Mouse (Mus musculus) myocyte (in vitro differentiated cells): ENCODE measurements around the gene Rapgef4.

Source experiments
- CEBPB ChIP-seq: IDR thresholded peaks from 2 replicates; pipeline ENCODE4 v1.6.1; 2011; ENCODE audit warnings: mild to moderate bottlenecking, moderate library complexity; ENCODE audit not compliant: poor library complexity, insufficient read depth, severe bottlenecking
- E2F4 ChIP-seq: IDR thresholded peaks from one replicate; pipeline ENCODE4 v1.6.1; 2011; ENCODE audit warnings: mild to moderate bottlenecking, control low read depth, moderate library complexity; ENCODE audit not compliant: insufficient read depth
- MAX ChIP-seq: IDR thresholded peaks from one replicate; pipeline ENCODE4 v1.6.1; 2011; ENCODE audit warnings: low read depth, mild to moderate bottlenecking, control low read depth
- MYOD1 ChIP-seq, 3 experiments: IDR thresholded peaks; one replicate each; pipeline ENCODE4 v1.6.1; 2011; ENCODE audit warnings: control low read depth in 2 of 3, low read depth in 2 of 3, mild to moderate bottlenecking in 2 of 3, moderate library complexity in 1 of 3; ENCODE audit not compliant: insufficient read length in 2 of 3, control insufficient read depth in 1 of 3
- MYOG ChIP-seq, 3 experiments: IDR thresholded peaks; one replicate each; pipeline ENCODE4 v1.6.1; 2011; ENCODE audit warnings: control low read depth in 2 of 3, low read depth in 2 of 3, mild to moderate bottlenecking in 2 of 3; ENCODE audit not compliant: insufficient read length in 2 of 3, control insufficient read depth in 1 of 3, insufficient read depth in 1 of 3
- POLR2A ChIP-seq: IDR thresholded peaks from one replicate; pipeline ENCODE4 v1.6.1; 2011; ENCODE audit warnings: low read depth, mild to moderate bottlenecking, control low read depth, moderate library complexity; ENCODE audit not compliant: insufficient read length
- POLR2AphosphoS2 ChIP-seq: IDR thresholded peaks from one replicate; pipeline ENCODE4 v1.6.1; 2011; ENCODE audit warnings: low read depth, control low read depth; ENCODE audit not compliant: insufficient read length
- REST ChIP-seq: IDR thresholded peaks from one replicate; pipeline ENCODE4 v1.6.1; 2011; ENCODE audit warnings: mild to moderate bottlenecking, control low read depth, moderate library complexity; ENCODE audit not compliant: insufficient read depth, insufficient read length
- SRF ChIP-seq: IDR thresholded peaks from one replicate; pipeline ENCODE4 v1.6.1; 2011; ENCODE audit warnings: low read depth; ENCODE audit not compliant: control insufficient read depth, insufficient read length
- TCF12 ChIP-seq: IDR thresholded peaks from one replicate; pipeline ENCODE4 v1.6.1; 2011; ENCODE audit warnings: mild to moderate bottlenecking, control low read depth; ENCODE audit not compliant: poor library complexity, insufficient read depth, severe bottlenecking
- TCF3 ChIP-seq: IDR thresholded peaks from one replicate; pipeline ENCODE4 v1.6.1; 2011; ENCODE audit warnings: low read depth, control low read depth; ENCODE audit not compliant: insufficient read length
- USF1 ChIP-seq: IDR thresholded peaks from one replicate; pipeline ENCODE4 v1.6.1; 2011; ENCODE audit warnings: low read depth, mild to moderate bottlenecking, control low read depth, moderate library complexity

- no peak for TF ChIP-seq CEBPB
- no peak for TF ChIP-seq E2F4
- no peak for TF ChIP-seq TCF12
- no peak for TF ChIP-seq MYOG (IDR thresholded peaks at IDR 0.05; ENCODE audit: control insufficient read depth in 1 of 3, insufficient read depth in 1 of 3, insufficient read length in 2 of 3, low read depth in 2 of 3)
- TF ChIP-seq TCF3 = no peak
- TF ChIP-seq USF1 = no peak
- TF ChIP-seq POLR2A = no peak
- no peak for TF ChIP-seq MAX
- TF ChIP-seq MYOD1 (IDR thresholded peaks at IDR 0.05; ENCODE audit: control insufficient read depth in 1 of 3, insufficient read length in 2 of 3, low read depth in 2 of 3) = no peak
- no peak for TF ChIP-seq REST
- TF ChIP-seq POLR2AphosphoS2 = no peak
- TF ChIP-seq SRF = no peak
These were observed 225.6 kb downstream of the Rapgef4 start for GRCm38 (mm10) chr2:72206530-72207248.
